Mouse (Mus musculus) C2C12 (cell line): ENCODE measurements around the gene Nudt3.

Experiments used
- CTCF ChIP-seq: IDR thresholded peaks from one replicate; pipeline ENCODE4 v1.5.1; 2011; ENCODE audit not compliant: control insufficient read depth, insufficient read depth, insufficient read length
- FOSL1 ChIP-seq: IDR thresholded peaks from one replicate; pipeline ENCODE4 v1.8.0; 2011; ENCODE audit warnings: mild to moderate bottlenecking, low read length; ENCODE audit not compliant: poor library complexity, insufficient read depth, severe bottlenecking
- MYOD1 ChIP-seq: IDR thresholded peaks from one replicate; pipeline ENCODE4 v1.6.1; 2011; ENCODE audit warnings: low read depth; ENCODE audit not compliant: control insufficient read depth, insufficient read length
- USF1 ChIP-seq: IDR thresholded peaks from one replicate; pipeline ENCODE4 v1.6.1; 2011; ENCODE audit warnings: low read depth, mild to moderate bottlenecking, control low read depth, moderate library complexity

DNA sequence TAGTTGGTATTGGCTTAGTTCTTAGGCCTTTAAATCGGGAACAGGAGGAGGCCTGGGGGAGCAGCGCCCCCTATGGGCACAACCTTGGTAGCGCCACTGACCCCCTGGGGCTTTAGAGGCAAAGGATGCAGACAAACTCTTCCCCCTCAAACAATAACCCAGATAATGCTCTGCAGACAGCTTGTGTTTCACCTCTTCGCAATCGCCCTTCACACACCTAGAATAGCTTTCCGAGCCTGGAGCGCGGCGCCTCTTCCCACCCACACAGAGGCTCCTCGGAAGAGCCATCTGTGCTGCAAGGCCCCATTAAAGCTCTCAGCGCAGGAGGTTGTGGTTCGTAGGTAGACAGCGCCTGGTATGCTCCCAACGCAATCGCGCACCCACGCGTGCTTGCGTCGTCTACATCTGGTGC is 15.6 kb upstream of the Nudt3 start:
- peak; percentile 1 for TF ChIP-seq CTCF
- TF ChIP-seq USF1 = no peak
- no peak for TF ChIP-seq MYOD1
- TF ChIP-seq FOSL1 = no peak
